ENCODE assay signal across 8 mouse cellular contexts in genomic region chr4:45972951-45973350, GRCm38 (mm10). TPM values are rescaled to one million over a fixed set of nuclear protein-coding genes. Genes with fewer than 3 reads are reported as not detected.
DNase-seq lines count a peak whose midpoint lies in the region; ATAC-seq and TF ChIP-seq lines count a peak whose summit lies in the region.

No protein-coding gene starts in this region.

- TF ChIP-seq POLR2A in brain, embryonic 14.5 days (IDR thresholded peaks at IDR 0.05; ENCODE audit: borderline replicate concordance, extremely low read depth, insufficient read depth, insufficient read length, poor library complexity, severe bottlenecking): no peak

- H3K4me1 ChIP-seq in hindbrain, embryonic 13.5 days (replicated peaks): peaks cover 17% of the 10 kb centered on the region
- H3K4me1 ChIP-seq in midbrain, embryonic 14.5 days (ENCODE audit: control insufficient read depth, insufficient read depth, low read length): peaks cover 20% of the 10 kb centered on the region

- no peaks in the 10 kb centered on the region for H3K36me3 ChIP-seq in hindbrain, embryonic 13.5 days
- no peaks in the 10 kb centered on the region for H3K36me3 ChIP-seq in midbrain, embryonic 14.5 days (ENCODE audit: control insufficient read depth, insufficient read depth, low read length)

- H3K9ac ChIP-seq in hindbrain, embryonic 13.5 days: peak overlapping the region; percentile 86
- peak overlapping the region; percentile 68 for H3K9ac ChIP-seq in midbrain, embryonic 14.5 days (replicated peaks; ENCODE audit: low read length)

- peak overlapping the region; percentile 75 for H3K4me3 ChIP-seq in layer of hippocampus, adult 2 months
- H3K4me3 ChIP-seq in hindbrain, embryonic 13.5 days: peak overlapping the region; percentile 83
- peak overlapping the region; percentile 82 for H3K4me3 ChIP-seq in midbrain, embryonic 14.5 days (replicated peaks; ENCODE audit: low read depth, low read length)

- no peak for TF ChIP-seq CTCF in layer of hippocampus, adult 2 months (conservative IDR thresholded peaks at IDR 0.05)
- no peak for TF ChIP-seq CTCF in brain, embryonic 14.5 days (IDR thresholded peaks at IDR 0.05; ENCODE audit: borderline replicate concordance, extremely low read depth, insufficient read depth, insufficient read length)

- peaks cover 29% of the 10 kb centered on the region for H3K27me3 ChIP-seq in hindbrain, embryonic 13.5 days
- H3K27me3 ChIP-seq in midbrain, embryonic 14.5 days (ENCODE audit: control insufficient read depth, insufficient read depth, low read length): peaks cover 3% of the 10 kb centered on the region

- WGBS in hindbrain, embryonic 13.5 days: 40% methylated on average over 9 of the region's 9 CpGs
- 15% methylated on average over 9 of the region's 9 CpGs for WGBS in midbrain, embryonic 14.5 days

- peak overlapping the region; percentile 83 for H3K4me2 ChIP-seq in hindbrain, embryonic 13.5 days
- peak overlapping the region; percentile 88 for H3K4me2 ChIP-seq in midbrain, embryonic 14.5 days (ENCODE audit: low read length)

- no peak for DNase-seq in layer of hippocampus, adult 2 months (ENCODE audit: low spot score in 2 of 2)
- DNase-seq in layer of hippocampus, postnatal 14 days (ENCODE audit: low spot score in 2 of 2): no peak
- peak; percentile 8 for DNase-seq in brain, embryonic 14.5 days (ENCODE audit: low read depth)
- peak; percentile 25 for DNase-seq in midbrain, embryonic 14.5 days
- DNase-seq in urinary bladder, postnatal 14 days (ENCODE audit: low spot score): no peak
- DNase-seq in cerebellum, postnatal 14 days: no peak
- no peak for DNase-seq in cerebellum, postnatal 10 days

- H3K9me3 ChIP-seq in hindbrain, embryonic 13.5 days: no peaks in the 10 kb centered on the region
- no peaks in the 10 kb centered on the region for H3K9me3 ChIP-seq in midbrain, embryonic 14.5 days (ENCODE audit: control insufficient read depth, low read length)

- ATAC-seq in hindbrain, embryonic 13.5 days (ENCODE audit: low FRiP score): no peak
- ATAC-seq in midbrain, embryonic 14.5 days (ENCODE audit: low FRiP score, low TSS enrichment): no peak

- peak overlapping the region; percentile 85 for H3K27ac ChIP-seq in layer of hippocampus, adult 2 months
- peak overlapping the region; percentile 70; the same call in 1 of the 2 replicates for H3K27ac ChIP-seq in hindbrain, embryonic 13.5 days
- H3K27ac ChIP-seq in midbrain, embryonic 14.5 days (replicated peaks; ENCODE audit: low read depth, low read length): no peak overlapping the region

RNA-seq across cellular contexts. Expression of gene Tdrd7, which starts 7.8 kb away (rescaled TPM):
- 10 to 100 TPM; 26.5 to 29.7 TPM for total RNA-seq in layer of hippocampus, adult 2 months (2021)
- 10 to 100 TPM; 25.9 to 26.2 TPM for total RNA-seq in layer of hippocampus, postnatal 14 days (2021)
- 16.5 and 22.7 TPM in 2 replicates for polyA plus RNA-seq in brain, embryonic 14.5 days (2012; rRNA removed)
- polyA plus RNA-seq in hindbrain, embryonic 13.5 days (2015; fragmentation: Nextera tagmentation; extraction: Ambion mirVana): 21.0 and 21.7 TPM in 2 replicates
- 18.8 and 24.7 TPM in 2 replicates for polyA plus RNA-seq in midbrain, embryonic 14.5 days (2014; fragmentation: Nextera tagmentation; extraction: Ambion mirVana)

Comparison
In these comparisons a context has a peak if more than half of its experiments do, and no peak if none do; other contexts are left out.
1. DNase-seq: peak in brain, embryonic 14.5 days (single experiment) and midbrain, embryonic 14.5 days (single experiment); none in layer of hippocampus, adult 2 months (0 of 2), layer of hippocampus, postnatal 14 days (0 of 2), urinary bladder, postnatal 14 days (single experiment), cerebellum, postnatal 14 days (0 of 2) and cerebellum, postnatal 10 days (0 of 2).
2. Peak in every context shown above with its lines, with median percentiles within 50 percentile points of each other: H3K4me3 ChIP-seq.